ENCODE assay signal across 15 mouse cellular contexts in genomic region chr3:137281052-137281451, GRCm38 (mm10). TPM values are rescaled to one million over a fixed set of nuclear protein-coding genes. Genes with fewer than 3 reads are reported as not detected.
A peak's percentile ranks its signal among the peaks of the same experiment; 100 is the strongest.
DNase-seq lines count a peak whose midpoint lies in the region; ATAC-seq lines count a peak whose summit lies in the region.
"Had no signal": no experiment of that assay in that cellular context is flagged by ENCODE, and none has a peak within 500 bp of the region (broad histone marks: within the 10 kb centered on the region; RNA-seq: fewer than 3 reads in every experiment).

No protein-coding gene starts in this region.

- no peak overlapping the region for H3K27ac ChIP-seq in forebrain, embryonic 16.5 days (ENCODE audit: low read length)
- no peak overlapping the region for H3K27ac ChIP-seq in forebrain, embryonic 12.5 days
- H3K27ac ChIP-seq in midbrain, embryonic 14.5 days (replicated peaks; ENCODE audit: low read depth, low read length), result no peak overlapping the region
- no peak overlapping the region for H3K27ac ChIP-seq in midbrain, embryonic 11.5 days (ENCODE audit: low read depth, low read length)

- H3K9ac ChIP-seq in forebrain, embryonic 16.5 days (replicated peaks; ENCODE audit: low read depth, low read length), result no peak overlapping the region
- H3K9ac ChIP-seq in forebrain, embryonic 12.5 days, result no peak overlapping the region
- no peak overlapping the region for H3K9ac ChIP-seq in midbrain, embryonic 14.5 days (replicated peaks; ENCODE audit: low read length)
- no peak overlapping the region for H3K9ac ChIP-seq in midbrain, embryonic 11.5 days (ENCODE audit: low read length)

- H3K36me3 ChIP-seq in forebrain, embryonic 16.5 days (ENCODE audit: control insufficient read depth, insufficient read depth), result no peaks in the 10 kb centered on the region
- no peaks in the 10 kb centered on the region for H3K36me3 ChIP-seq in forebrain, embryonic 12.5 days (replicated peaks)
- no peaks in the 10 kb centered on the region for H3K36me3 ChIP-seq in midbrain, embryonic 14.5 days (ENCODE audit: control insufficient read depth, insufficient read depth, low read length)
- H3K36me3 ChIP-seq in midbrain, embryonic 11.5 days (ENCODE audit: control insufficient read depth, insufficient read depth, low read length), result no peaks in the 10 kb centered on the region

- no peaks in the 10 kb centered on the region for H3K9me3 ChIP-seq in forebrain, embryonic 16.5 days (ENCODE audit: control insufficient read depth, low read length)
- no peaks in the 10 kb centered on the region for H3K9me3 ChIP-seq in forebrain, embryonic 12.5 days
- H3K9me3 ChIP-seq in midbrain, embryonic 14.5 days (ENCODE audit: control insufficient read depth, low read length), result no peaks in the 10 kb centered on the region
- no peaks in the 10 kb centered on the region for H3K9me3 ChIP-seq in midbrain, embryonic 11.5 days (ENCODE audit: control insufficient read depth, low read length)

- ATAC-seq in forebrain, embryonic 16.5 days, result 0 out of 2 replicates have a peak, but pooled peaks have one; percentile 47
- ATAC-seq in forebrain, embryonic 12.5 days (ENCODE audit: low FRiP score), result no peak
- peak; percentile 20; the same call in 1 of the 2 replicates for ATAC-seq in midbrain, embryonic 14.5 days (ENCODE audit: low FRiP score, low TSS enrichment)
- ATAC-seq in midbrain, embryonic 11.5 days (ENCODE audit: low FRiP score), result no peak
- no peak for ATAC-seq in cerebellum, adult (ENCODE audit: insufficient number of reproducible peaks, low FRiP score, low TSS enrichment)

- 60% methylated on average over 7 of the region's 7 CpGs for WGBS in forebrain, embryonic 16.5 days
- 86% methylated on average over 7 of the region's 7 CpGs for WGBS in forebrain, embryonic 12.5 days
- WGBS in midbrain, embryonic 14.5 days, result 72% methylated on average over 7 of the region's 7 CpGs
- 87% methylated on average over 7 of the region's 7 CpGs for WGBS in midbrain, embryonic 11.5 days

- H3K27me3 ChIP-seq in forebrain, embryonic 16.5 days (replicated peaks; ENCODE audit: control insufficient read depth, insufficient read depth, low read length), result no peaks in the 10 kb centered on the region
- no peaks in the 10 kb centered on the region for H3K27me3 ChIP-seq in forebrain, embryonic 12.5 days
- no peaks in the 10 kb centered on the region for H3K27me3 ChIP-seq in midbrain, embryonic 14.5 days (ENCODE audit: control insufficient read depth, insufficient read depth, low read length)
- H3K27me3 ChIP-seq in midbrain, embryonic 11.5 days (ENCODE audit: control insufficient read depth, insufficient read depth, low read length), result no peaks in the 10 kb centered on the region
- H3K27me3 ChIP-seq: CH12.LX had no signal

- H3K4me3 ChIP-seq in forebrain, embryonic 16.5 days (replicated peaks; ENCODE audit: low read length), result no peak overlapping the region
- no peak overlapping the region for H3K4me3 ChIP-seq in forebrain, embryonic 12.5 days (replicated peaks)
- H3K4me3 ChIP-seq in midbrain, embryonic 14.5 days (replicated peaks; ENCODE audit: low read depth, low read length), result no peak overlapping the region
- no peak overlapping the region for H3K4me3 ChIP-seq in midbrain, embryonic 11.5 days (ENCODE audit: low read depth, low read length)
- H3K4me3 ChIP-seq: erythroblast, embryonic 14.5 days had no signal

- peaks cover 6% of the 10 kb centered on the region for H3K4me1 ChIP-seq in forebrain, embryonic 16.5 days (replicated peaks; ENCODE audit: control insufficient read depth, insufficient read depth, low read length)
- H3K4me1 ChIP-seq in forebrain, embryonic 12.5 days, result no peaks in the 10 kb centered on the region
- H3K4me1 ChIP-seq in midbrain, embryonic 14.5 days (ENCODE audit: control insufficient read depth, insufficient read depth, low read length), result no peaks in the 10 kb centered on the region
- H3K4me1 ChIP-seq in midbrain, embryonic 11.5 days (ENCODE audit: control insufficient read depth, insufficient read depth, low read length), result no peaks in the 10 kb centered on the region

- H3K4me2 ChIP-seq in forebrain, embryonic 16.5 days (ENCODE audit: low read length), result no peak overlapping the region
- no peak overlapping the region for H3K4me2 ChIP-seq in forebrain, embryonic 12.5 days
- H3K4me2 ChIP-seq in midbrain, embryonic 14.5 days (ENCODE audit: low read length), result no peak overlapping the region
- H3K4me2 ChIP-seq in midbrain, embryonic 11.5 days, result no peak overlapping the region
- H3K4me2 ChIP-seq: liver, embryonic 11.5 days had no signal

- DNase-seq in midbrain, embryonic 14.5 days, result peak; percentile 18
- DNase-seq in midbrain, embryonic 11.5 days (ENCODE audit: low spot score, missing footprints), result no peak
- DNase-seq in heart, adult 8-10 months (ENCODE audit: low spot score), result peak; percentile 53
- DNase-seq in testis, postnatal 14 days (ENCODE audit: low spot score), result peak; percentile 13
- DNase-seq in lung, postnatal 25 days (ENCODE audit: low spot score), result no peak
- DNase-seq: lung, postnatal 14 days; spleen, adult 18-20 months; thymus, postnatal 14 days had no signal

RNA-seq across cellular contexts. Expression of gene Emcn, which starts 59.8 kb away (rescaled TPM):
- 9.5 and 11.8 TPM in 2 replicates for polyA plus RNA-seq in forebrain, embryonic 16.5 days (2015; fragmentation: Nextera tagmentation; extraction: Ambion mirVana)
- 14.4 and 14.6 TPM in 2 replicates for polyA plus RNA-seq in forebrain, embryonic 12.5 days (2016; fragmentation: Nextera tagmentation; extraction: Ambion mirVana)
- 3.7 and 10.8 TPM in 2 replicates for polyA plus RNA-seq in midbrain, embryonic 14.5 days (2014; fragmentation: Nextera tagmentation; extraction: Ambion mirVana)
- 25.4 and 27.5 TPM in 2 replicates for polyA plus RNA-seq in midbrain, embryonic 11.5 days (2014; fragmentation: Nextera tagmentation; extraction: Ambion mirVana)
- total RNA-seq in heart, adult 8-10 months (2022), result 10 to 100 TPM; 39.7 to 50.7 (median 47.7) TPM
- total RNA-seq: CH12.LX; monocyte, adult 5-6 weeks had no signal
- polyA plus RNA-seq: erythroblast, embryonic 14.5 days had no signal

Comparison
In these comparisons a context has a peak if more than half of its experiments do, and no peak if none do; other contexts are left out.
1. ATAC-seq: peak in forebrain, embryonic 16.5 days (single experiment) and midbrain, embryonic 14.5 days (single experiment); none in forebrain, embryonic 12.5 days (single experiment), midbrain, embryonic 11.5 days (single experiment) and cerebellum, adult (single experiment).
2. DNase-seq: peak in midbrain, embryonic 14.5 days (single experiment), heart, adult 8-10 months (single experiment) and testis, postnatal 14 days (single experiment); none in midbrain, embryonic 11.5 days (single experiment) and lung, postnatal 25 days (single experiment).